Comparison of ENCODE assay signal across 8 mouse cellular contexts in the genomic region with DNA sequence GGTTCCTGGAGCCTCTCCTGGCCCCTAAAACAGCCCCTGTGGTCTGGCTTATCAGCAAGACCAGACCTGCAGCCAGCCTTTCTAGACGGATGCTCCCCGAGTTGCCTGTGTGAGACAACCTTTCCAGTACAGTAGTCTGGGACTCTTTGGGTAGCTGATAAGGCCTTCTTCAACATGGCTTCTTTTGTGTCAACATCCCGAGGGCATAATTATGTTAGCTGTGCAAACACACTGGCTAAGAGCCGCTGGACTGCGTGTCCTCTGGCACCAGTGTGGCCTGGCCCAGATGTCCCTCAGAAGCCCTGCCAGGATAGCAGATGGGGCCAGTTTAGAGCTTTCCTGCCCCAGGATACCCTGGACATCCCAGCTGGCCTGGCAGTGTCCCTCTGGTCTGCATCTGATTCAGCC.
A peak's percentile ranks its signal among the peaks of the same experiment; 100 is the strongest.
DNase-seq lines count a peak whose midpoint lies in the region.

No protein-coding gene starts in this region.

- DNase-seq in layer of hippocampus, adult 9-11 months = peak; percentile 59
- no peak for DNase-seq in layer of hippocampus, postnatal 25 days (ENCODE audit: extremely low spot score in 1 of 2, low spot score in 1 of 2)
- DNase-seq in c-Kit-positive CD71-positive TER-119-positive erythroid progenitor cells, embryonic 14.5 days (ENCODE audit: low spot score) = peak; percentile 89
- DNase-seq in gastrocnemius, postnatal 36 days = peak; percentile 38 to 39
- peak; percentile 16 to 26 for DNase-seq in left cerebral cortex, postnatal 36 days (ENCODE audit: low spot score in 2 of 2)
- peak; percentile 73 to 75 for DNase-seq in spleen, postnatal 4 days (ENCODE audit: low spot score in 2 of 2)
- no peak for DNase-seq in frontal cortex, postnatal 10 days (ENCODE audit: low spot score in 2 of 2)
- no peak for DNase-seq in thymus, adult 18-20 months

- intact Hi-C loops in gastrocnemius, postnatal 36 days (cut with DNase I) = no loop called here
- intact Hi-C loops in left cerebral cortex, postnatal 36 days (cut with DNase I) = no loop called here

Comparison
In these comparisons a context has a peak if more than half of its experiments do, and no peak if none do; other contexts are left out.
1. DNase-seq: peak in layer of hippocampus, adult 9-11 months (single experiment), c-Kit-positive CD71-positive TER-119-positive erythroid progenitor cells, embryonic 14.5 days (single experiment), gastrocnemius, postnatal 36 days (2 of 2), left cerebral cortex, postnatal 36 days (2 of 2) and spleen, postnatal 4 days (2 of 2); none in layer of hippocampus, postnatal 25 days (0 of 2), frontal cortex, postnatal 10 days (0 of 2) and thymus, adult 18-20 months (0 of 2).